Mouse (Mus musculus) CH12.LX (cell line): ENCODE measurements at regions not wholly inside any gene's neighbourhood (a gene's known extent, or its start where the extent isn't known, plus 50 kb on each side); places are given as distances from the start of the nearest gene placed in this dataset.

Source experiments
- DNase-seq: peaks from one replicate; pipeline ENCODE4 v3.0.0-alpha.2; 2013; ENCODE audit errors: extremely low read depth
- H3K27ac ChIP-seq: 2 replicates; pipeline ENCODE4 v1.5.1; 2012; ENCODE audit warnings: low read depth, mild to moderate bottlenecking, control low read depth, moderate library complexity; ENCODE audit not compliant: insufficient read depth
- H3K27me3 ChIP-seq: replicated peaks from 2 replicates; pipeline ENCODE3; 2012; ENCODE audit warnings: inconsistent platforms
- H3K36me3 ChIP-seq, 2 experiments: replicated peaks in 1 of 2; 2 replicates each; pipeline versions ENCODE3 to v1.6.1; 2012; ENCODE audit warnings: inconsistent platforms in 1 of 2, low read length in 1 of 2, mild to moderate bottlenecking in 1 of 2, mixed read lengths in 1 of 2, moderate library complexity in 1 of 2; ENCODE audit not compliant: control insufficient read depth in 1 of 2, insufficient read depth in 1 of 2
- H3K4me1 ChIP-seq, 2 experiments: 2 replicates each; pipeline ENCODE4 v1.6.1; 2012; ENCODE audit warnings: inconsistent platforms in 1 of 2, moderate library complexity in 1 of 2; ENCODE audit not compliant: insufficient read depth in 2 of 2, control insufficient read depth in 1 of 2
- H3K4me2 ChIP-seq: 2 replicates; pipeline ENCODE4 v1.6.1; 2012; ENCODE audit warnings: low read depth, mild to moderate bottlenecking, control low read depth; ENCODE audit not compliant: poor library complexity, insufficient read depth, severe bottlenecking
- H3K4me3 ChIP-seq, 3 experiments: fragments of 150-350 bp in 1 of 3; sonication (generic) in 1 of 3; replicated peaks in 1 of 3; 2 replicates each; pipeline versions ENCODE3 to v1.5.1; 2011 to 2012; ENCODE audit warnings: low read depth in 2 of 3, low read length in 2 of 3, mild to moderate bottlenecking in 2 of 3, moderate library complexity in 2 of 3, control low read depth in 1 of 3, improper control_type of control experiment in 1 of 3, inconsistent platforms in 1 of 3, mixed read lengths in 1 of 3; ENCODE audit not compliant: poor library complexity in 1 of 3
- H3K79me2 ChIP-seq: replicated peaks from 2 replicates; pipeline ENCODE4 v1.6.1; 2012; ENCODE audit warnings: mild to moderate bottlenecking, moderate library complexity; ENCODE audit not compliant: control insufficient read depth, poor library complexity, insufficient read depth, severe bottlenecking; ENCODE audit errors: extremely low read depth
- H3K9ac ChIP-seq: 2 replicates; pipeline ENCODE4 v1.6.1; 2012; ENCODE audit warnings: low read depth, mild to moderate bottlenecking, control low read depth, moderate library complexity; ENCODE audit not compliant: insufficient read depth
- H3K9me3 ChIP-seq: replicated peaks from 2 replicates; pipeline ENCODE3; 2012; ENCODE audit warnings: low read length, inconsistent platforms, mixed read lengths
- E2F4 ChIP-seq: IDR thresholded peaks from 2 replicates; pipeline ENCODE4 v1.6.1; 2011; ENCODE audit warnings: low read depth, low read length, improper control_type of control experiment; ENCODE audit not compliant: insufficient replicate concordance
- GABPA ChIP-seq: IDR thresholded peaks from 2 replicates; pipeline ENCODE4 v1.6.1; 2012; ENCODE audit warnings: low read depth, low read length, improper control_type of control experiment, inconsistent platforms; ENCODE audit not compliant: insufficient replicate concordance
- KAT2A ChIP-seq: IDR thresholded peaks from 2 replicates; pipeline ENCODE4 v1.6.1; 2012; ENCODE audit warnings: low read length, improper control_type of control experiment, inconsistent platforms; ENCODE audit not compliant: insufficient replicate concordance
- MAFK ChIP-seq: IDR thresholded peaks from 2 replicates; pipeline ENCODE4 v1.6.1; 2011; ENCODE audit warnings: low read length, improper control_type of control experiment; ENCODE audit not compliant: insufficient replicate concordance
- MAX ChIP-seq: IDR thresholded peaks from 2 replicates; pipeline ENCODE4 v1.6.1; 2011; ENCODE audit warnings: low read length, improper control_type of control experiment
- MAZ ChIP-seq: IDR thresholded peaks from 2 replicates; pipeline ENCODE4 v1.6.1; 2012; ENCODE audit warnings: low read depth, mild to moderate bottlenecking, inconsistent platforms, low read length, improper control_type of control experiment, moderate library complexity
- RCOR1 ChIP-seq: conservative IDR thresholded peaks from 2 replicates; pipeline ENCODE4 v1.6.1; 2012; ENCODE audit warnings: low read depth, mild to moderate bottlenecking, inconsistent platforms, low read length, improper control_type of control experiment
- USF1 ChIP-seq: IDR thresholded peaks from 2 replicates; pipeline ENCODE4 v1.6.1; 2014; ENCODE audit warnings: low read depth, mild to moderate bottlenecking, inconsistent platforms, low read length, improper control_type of control experiment
- USF2 ChIP-seq: conservative IDR thresholded peaks from 2 replicates; pipeline ENCODE4 v1.6.1; 2011; ENCODE audit warnings: low read depth, low read length, improper control_type of control experiment
- dilution Hi-C: fragments of 300-500 bp; cut with MboI; formaldehyde crosslinking; loops from 2 replicates; pipeline ENCODE4 v1.14.3; 2020; ENCODE audit warnings: low sequenced_read_pairs; ENCODE audit not compliant: extremely low pct_unique_long_range_greater_than_20kb, extremely low pct_ligation_motif_present
- in situ Hi-C: fragments of 300-500 bp; cut with MboI; formaldehyde crosslinking; loops from 3 replicates; pipeline ENCODE4 v1.14.3; 2019; ENCODE audit warnings: low sequenced_read_pairs, low pct_ligation_motif_present, low pct_unique_long_range_greater_than_20kb, mixed read lengths

- dilution Hi-C loops (no loop called here), in situ Hi-C loops (no loop called here)
- peaks cover 12 to 39% of the 10 kb centered on the region in 2 experiments; a peak in 3 of 4 replicates for H3K4me1 ChIP-seq
- H3K4me2 ChIP-seq: no peak overlapping the region
- TF ChIP-seq GABPA (no peak), USF2 (no peak), MAFK (no peak)
- H3K36me3 ChIP-seq: peaks cover 21 to 71% of the 10 kb centered on the region in 2 experiments
- H3K27ac ChIP-seq: no peak overlapping the region
- H3K9me3 ChIP-seq: peaks cover 3% of the 10 kb centered on the region
- H3K9ac ChIP-seq: no peak overlapping the region
- H3K27me3 ChIP-seq: no peaks in the 10 kb centered on the region
- H3K79me2 ChIP-seq: peaks cover 5% of the 10 kb centered on the region; the same call in 1 of the 2 replicates
- no peak overlapping the region for H3K4me3 ChIP-seq
- no peak for DNase-seq
These were observed 215.4 kb upstream of the Mkln1 start for GRCm38 (mm10) chr6:31183127-31183526.

GRCm38 (mm10) chr6:31184554-31184953, 214.0 kb upstream of the Mkln1 start:
- Histone ChIP-seq H3K4me2 (no peak overlapping the region), H3K27me3 (no peaks in the 10 kb centered on the region), H3K4me1 (peaks cover 3 to 39% of the 10 kb centered on the region in 2 experiments; a peak in 3 of 4 replicates), H3K9ac (no peak overlapping the region), H3K36me3 (peaks cover 16 to 67% of the 10 kb centered on the region in 2 experiments), H3K27ac (no peak overlapping the region), H3K9me3 (peaks cover 3% of the 10 kb centered on the region), H3K79me2 (peaks cover 5% of the 10 kb centered on the region), H3K4me3 (no peak overlapping the region)
- dilution Hi-C loops: no loop called here
- DNase-seq: no peak
- in situ Hi-C loops: no loop called here
- no peak for TF ChIP-seq KAT2A

GRCm38 (mm10) chr6:31185151-31185550, 213.4 kb upstream of the Mkln1 start:
- peaks cover 3% of the 10 kb centered on the region for H3K9me3 ChIP-seq
- H3K79me2 ChIP-seq: peaks cover 9% of the 10 kb centered on the region
- in situ Hi-C loops (no loop called here), dilution Hi-C loops (no loop called here)
- no peaks in the 10 kb centered on the region for H3K27me3 ChIP-seq
- peaks cover 14 to 68% of the 10 kb centered on the region in 2 experiments for H3K36me3 ChIP-seq
- no peak for TF ChIP-seq MAX
- no peak for TF ChIP-seq RCOR1
- TF ChIP-seq E2F4: no peak
- no peak for TF ChIP-seq USF1
- TF ChIP-seq MAZ: no peak
- no peak overlapping the region for H3K4me2 ChIP-seq
- no peak overlapping the region for H3K9ac ChIP-seq
- no peak for DNase-seq
- H3K4me3 ChIP-seq: no peak overlapping the region
- H3K27ac ChIP-seq: no peak overlapping the region
- peaks cover 3 to 37% of the 10 kb centered on the region in 2 experiments; a peak in 3 of 4 replicates for H3K4me1 ChIP-seq
